Mouse (Mus musculus) limb, embryonic 11.5 days (tissue): ENCODE results near the gene Nt5c2. TPM values are rescaled to one million over a fixed set of nuclear protein-coding genes. Genes with fewer than 3 reads are reported as not detected.

Experiments
- ATAC-seq: fragments of 200-750 bp; cut with Nextera tagmentation; 2 replicates; pipeline ENCODE4 v1.8.0; 2017; ENCODE audit warnings: low read depth; ENCODE audit not compliant: insufficient number of reproducible peaks, low FRiP score, low TSS enrichment
- DNase-seq: peaks from one replicate; pipeline ENCODE4 v3.0.0-alpha.2; 2015; ENCODE audit warnings: low spot score
- H3K27ac ChIP-seq: fragments of 300-500 bp; sonication (generic); replicated peaks from 2 replicates; pipeline ENCODE4 v1.5.1; 2014; ENCODE audit warnings: low read depth, mild to moderate bottlenecking, low read length
- H3K27me3 ChIP-seq: fragments of 300-500 bp; sonication (generic); 2 replicates; pipeline ENCODE4 v1.6.1; 2014; ENCODE audit warnings: mild to moderate bottlenecking, low read length, mixed read lengths; ENCODE audit not compliant: control insufficient read depth, insufficient read depth
- H3K36me3 ChIP-seq: fragments of 300-500 bp; sonication (generic); 2 replicates; pipeline ENCODE4 v1.6.1; 2014; ENCODE audit warnings: mild to moderate bottlenecking, low read length, moderate library complexity, mixed read lengths; ENCODE audit not compliant: control insufficient read depth, insufficient read depth
- H3K4me1 ChIP-seq: fragments of 300-500 bp; sonication (generic); 2 replicates; pipeline ENCODE4 v1.6.1; 2014; ENCODE audit warnings: low read length, mixed read lengths; ENCODE audit not compliant: control insufficient read depth, insufficient read depth
- H3K4me2 ChIP-seq: fragments of 300-500 bp; sonication (generic); 2 replicates; pipeline ENCODE4 v1.6.1; 2014; ENCODE audit warnings: low read depth, mild to moderate bottlenecking, moderate library complexity; ENCODE audit not compliant: severe bottlenecking
- H3K4me3 ChIP-seq: fragments of 300-500 bp; sonication (generic); 2 replicates; pipeline ENCODE4 v1.5.1; 2014; ENCODE audit warnings: low read depth, low read length
- H3K9ac ChIP-seq: fragments of 300-500 bp; sonication (generic); 2 replicates; pipeline ENCODE4 v1.6.1; 2014; ENCODE audit warnings: mild to moderate bottlenecking, low read length
- H3K9me3 ChIP-seq: fragments of 300-500 bp; sonication (generic); 2 replicates; pipeline ENCODE4 v1.6.1; 2016; ENCODE audit warnings: low read length; ENCODE audit not compliant: control insufficient read depth
- WGBS: fragments of 180-500 bp; shearing (Covaris S2); extraction: QIAGEN DNeasy Blood & Tissue Kit; methylation state at CpG from one replicate; pipeline ENCODE4 v1.1.7; 2014; 5-methylcytosine and 5-hydroxymethylcytosine counted together
- polyA plus RNA-seq: library from polyadenylated mRNA; unstranded; fragments of >200 nt; fragmentation: Nextera tagmentation; extraction: Ambion mirVana; gene quantifications from 2 replicates; pipeline ENCODE4 v1.2.1, GENCODE M21; 2014

Nt5c2 gene
- polyA plus RNA-seq, 1 experiment from 2014 or later: 94.6 TPM

DNA sequence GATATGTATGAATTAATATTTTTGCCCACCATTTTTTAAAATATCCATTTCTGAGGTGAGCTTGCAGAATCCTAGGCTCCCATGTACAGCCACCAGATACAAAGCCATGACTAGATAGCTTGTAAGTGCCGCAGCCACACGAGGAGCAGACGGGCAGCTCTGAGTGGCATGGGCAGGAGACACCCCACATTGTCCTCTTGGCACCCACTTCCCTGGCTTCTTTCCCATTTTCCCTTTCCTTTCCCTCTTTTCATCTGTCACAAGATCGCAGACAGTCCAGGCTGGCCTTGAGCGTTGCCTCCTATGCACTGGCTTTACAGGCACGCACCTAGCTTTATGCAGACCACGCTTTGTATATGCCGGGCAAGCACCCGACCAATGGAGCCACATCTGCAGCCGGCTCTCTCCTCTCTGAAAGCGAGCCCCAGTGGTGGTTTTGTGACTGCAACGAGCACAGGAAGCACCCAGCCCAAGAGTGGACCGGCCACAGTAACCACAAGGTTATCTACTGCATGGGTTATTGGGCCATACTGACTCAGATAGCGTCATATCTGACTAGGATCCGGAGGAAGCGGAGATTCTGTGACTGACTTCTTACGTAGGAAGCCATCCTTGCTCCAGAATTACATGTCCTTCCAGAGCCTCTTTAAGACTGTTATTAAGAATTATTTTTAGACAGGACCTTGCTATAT lies 151.6 kb downstream of the Nt5c2 start:
- 86% methylated on average over 17 of the region's 17 CpGs for WGBS

DNA sequence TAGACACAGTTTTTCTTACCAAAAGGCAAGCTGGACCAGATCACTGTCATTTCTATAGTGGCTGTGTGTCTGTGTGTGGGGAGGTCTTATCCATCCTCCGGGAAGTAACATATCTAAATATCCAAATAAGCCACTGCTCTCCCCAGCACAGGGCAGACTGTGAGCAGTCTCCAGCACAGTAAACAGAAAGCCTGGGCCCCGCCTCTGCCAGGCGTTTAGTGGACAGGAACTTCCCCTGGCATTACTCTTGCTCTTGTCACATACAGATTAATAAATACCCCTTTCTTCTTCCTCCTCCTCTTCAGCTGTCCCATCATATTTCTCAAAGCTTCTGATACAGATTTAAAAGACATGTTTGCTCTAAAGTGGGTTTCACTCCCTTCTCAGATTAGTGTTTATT lies 152.4 kb downstream of the Nt5c2 start:
- no peak for DNase-seq
- no peak overlapping the region for H3K4me2 ChIP-seq
- 45% methylated on average over 3 of the region's 3 CpGs for WGBS

More for the DNA sequence above, 151.6 kb downstream of the Nt5c2 start:
- H3K4me2 ChIP-seq: no peak overlapping the region
- H3K9me3 ChIP-seq: no peaks in the 10 kb centered on the region
- DNase-seq (no peak), ATAC-seq (no peak)
- H3K4me1 ChIP-seq: no peaks in the 10 kb centered on the region
- H3K27ac ChIP-seq: no peak overlapping the region
- H3K36me3 ChIP-seq: no peaks in the 10 kb centered on the region
- no peaks in the 10 kb centered on the region for H3K27me3 ChIP-seq
- no peak overlapping the region for H3K4me3 ChIP-seq
- H3K9ac ChIP-seq: no peak overlapping the region

GRCm38 (mm10) chr19:46858200-46858599 lies 156.8 kb downstream of the Nt5c2 start:
- no peaks in the 10 kb centered on the region for H3K9me3 ChIP-seq
- no peaks in the 10 kb centered on the region for H3K4me1 ChIP-seq
- H3K27ac ChIP-seq: no peak overlapping the region
- no peak overlapping the region for H3K4me3 ChIP-seq
- WGBS: 87% methylated on average over 7 of the region's 7 CpGs
- ATAC-seq (no peak), DNase-seq (no peak)
- H3K9ac ChIP-seq: no peak overlapping the region
- H3K4me2 ChIP-seq: no peak overlapping the region
- no peaks in the 10 kb centered on the region for H3K36me3 ChIP-seq
- H3K27me3 ChIP-seq: no peaks in the 10 kb centered on the region

More for the DNA sequence above, 152.4 kb downstream of the Nt5c2 start:
- H3K27me3 ChIP-seq: no peaks in the 10 kb centered on the region
- H3K4me1 ChIP-seq: no peaks in the 10 kb centered on the region
- H3K27ac ChIP-seq: no peak overlapping the region
- no peaks in the 10 kb centered on the region for H3K9me3 ChIP-seq
- ATAC-seq: no peak
- no peaks in the 10 kb centered on the region for H3K36me3 ChIP-seq
- H3K9ac ChIP-seq: no peak overlapping the region
- no peak overlapping the region for H3K4me3 ChIP-seq

DNA sequence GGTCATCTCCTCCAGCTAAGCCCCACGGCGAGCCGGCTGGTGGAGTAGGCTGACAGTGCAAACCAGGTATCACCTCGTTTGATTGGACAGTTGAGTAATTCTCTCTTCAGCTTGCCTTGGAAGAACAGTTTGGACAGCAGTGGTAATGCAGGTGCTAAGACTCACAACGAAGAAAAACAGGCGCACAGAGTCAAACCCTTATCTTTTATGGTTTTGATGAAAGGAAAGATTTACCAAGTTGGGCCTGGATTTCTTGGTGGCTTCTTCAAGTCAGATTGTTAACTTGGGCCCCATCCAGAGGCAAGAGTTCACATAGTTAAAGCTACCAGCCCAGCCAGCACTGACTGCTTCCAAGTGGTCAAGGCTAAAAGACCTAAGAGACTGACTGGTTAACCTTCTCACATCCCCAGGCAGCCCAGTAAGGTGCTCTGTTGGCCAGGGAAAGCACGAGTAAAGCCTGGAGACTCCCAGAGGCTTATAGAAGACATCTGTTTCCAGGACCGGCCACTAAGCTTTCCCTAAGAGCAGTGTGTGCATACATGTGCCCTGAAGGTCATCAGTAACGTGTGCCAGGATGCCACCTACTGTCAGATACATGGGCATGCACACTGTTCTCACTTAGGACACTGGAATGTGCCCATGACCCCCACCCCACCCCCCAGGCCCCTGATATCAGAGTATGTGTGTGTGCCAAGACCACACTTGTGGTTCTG lies 157.5 kb downstream of the Nt5c2 start:
- no peaks in the 10 kb centered on the region for H3K27me3 ChIP-seq
- H3K27ac ChIP-seq: no peak overlapping the region
- DNase-seq: no peak
- H3K9me3 ChIP-seq: no peaks in the 10 kb centered on the region
- no peaks in the 10 kb centered on the region for H3K4me1 ChIP-seq
- no peaks in the 10 kb centered on the region for H3K36me3 ChIP-seq
- 56% methylated on average over 9 of the region's 9 CpGs for WGBS
- ATAC-seq: no peak
- no peak overlapping the region for H3K4me3 ChIP-seq
- H3K9ac ChIP-seq: no peak overlapping the region
- no peak overlapping the region for H3K4me2 ChIP-seq

- Histone ChIP-seq H3K4me2 (no peak overlapping the region), H3K27ac (no peak overlapping the region)
These were observed 158.2 kb downstream of the Nt5c2 start for GRCm38 (mm10) chr19:46856780-46857179.

DNA sequence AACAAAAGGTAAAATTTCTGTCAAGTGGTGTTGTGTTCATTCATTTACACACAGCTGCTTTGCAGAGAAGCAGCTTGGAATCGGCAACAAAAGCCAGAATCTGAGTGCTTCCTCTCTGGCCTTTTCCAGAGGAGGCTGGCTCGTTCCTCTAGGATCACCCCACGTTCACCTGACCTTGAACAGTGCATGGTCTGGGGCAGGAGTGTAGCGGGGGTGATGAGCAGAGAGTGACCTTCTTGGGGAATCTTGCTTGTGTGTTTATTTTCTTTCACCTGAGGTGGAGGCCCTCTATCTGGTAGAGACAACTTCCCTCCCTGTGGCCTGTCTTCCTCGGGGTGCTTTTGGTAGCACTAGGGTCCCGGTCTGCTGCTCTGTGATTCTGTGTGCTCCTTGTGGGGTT lies 158.7 kb downstream of the Nt5c2 start:
- H3K9ac ChIP-seq: no peak overlapping the region
- no peaks in the 10 kb centered on the region for H3K4me1 ChIP-seq
- H3K4me2 ChIP-seq: no peak overlapping the region
- H3K36me3 ChIP-seq: no peaks in the 10 kb centered on the region
- ATAC-seq (no peak), DNase-seq (no peak)
- no peaks in the 10 kb centered on the region for H3K27me3 ChIP-seq
- 70% methylated on average over 6 of the region's 6 CpGs for WGBS
- H3K4me3 ChIP-seq: no peak overlapping the region
- no peaks in the 10 kb centered on the region for H3K9me3 ChIP-seq
- no peak overlapping the region for H3K27ac ChIP-seq

More at GRCm38 (mm10) chr19:46856780-46857179, 158.2 kb downstream of the Nt5c2 start:
- Histone ChIP-seq H3K9me3 (no peaks in the 10 kb centered on the region), H3K27me3 (no peaks in the 10 kb centered on the region), H3K4me3 (no peak overlapping the region), H3K36me3 (no peaks in the 10 kb centered on the region), H3K4me1 (no peaks in the 10 kb centered on the region), H3K9ac (no peak overlapping the region)
- DNase-seq: no peak
- 47% methylated on average over 10 of the region's 10 CpGs for WGBS
- ATAC-seq: no peak

GRCm38 (mm10) chr19:46849443-46849997 lies 165.4 kb downstream of the Nt5c2 start:
- H3K36me3 ChIP-seq: no peaks in the 10 kb centered on the region
- WGBS: 72% methylated on average over 9 of the region's 9 CpGs
- DNase-seq: no peak
- no peak overlapping the region for H3K4me2 ChIP-seq
- no peaks in the 10 kb centered on the region for H3K4me1 ChIP-seq
- no peaks in the 10 kb centered on the region for H3K27me3 ChIP-seq
- H3K27ac ChIP-seq: no peak overlapping the region
- H3K4me3 ChIP-seq: no peak overlapping the region
- no peak overlapping the region for H3K9ac ChIP-seq
- H3K9me3 ChIP-seq: no peaks in the 10 kb centered on the region
- no peak for ATAC-seq

DNA sequence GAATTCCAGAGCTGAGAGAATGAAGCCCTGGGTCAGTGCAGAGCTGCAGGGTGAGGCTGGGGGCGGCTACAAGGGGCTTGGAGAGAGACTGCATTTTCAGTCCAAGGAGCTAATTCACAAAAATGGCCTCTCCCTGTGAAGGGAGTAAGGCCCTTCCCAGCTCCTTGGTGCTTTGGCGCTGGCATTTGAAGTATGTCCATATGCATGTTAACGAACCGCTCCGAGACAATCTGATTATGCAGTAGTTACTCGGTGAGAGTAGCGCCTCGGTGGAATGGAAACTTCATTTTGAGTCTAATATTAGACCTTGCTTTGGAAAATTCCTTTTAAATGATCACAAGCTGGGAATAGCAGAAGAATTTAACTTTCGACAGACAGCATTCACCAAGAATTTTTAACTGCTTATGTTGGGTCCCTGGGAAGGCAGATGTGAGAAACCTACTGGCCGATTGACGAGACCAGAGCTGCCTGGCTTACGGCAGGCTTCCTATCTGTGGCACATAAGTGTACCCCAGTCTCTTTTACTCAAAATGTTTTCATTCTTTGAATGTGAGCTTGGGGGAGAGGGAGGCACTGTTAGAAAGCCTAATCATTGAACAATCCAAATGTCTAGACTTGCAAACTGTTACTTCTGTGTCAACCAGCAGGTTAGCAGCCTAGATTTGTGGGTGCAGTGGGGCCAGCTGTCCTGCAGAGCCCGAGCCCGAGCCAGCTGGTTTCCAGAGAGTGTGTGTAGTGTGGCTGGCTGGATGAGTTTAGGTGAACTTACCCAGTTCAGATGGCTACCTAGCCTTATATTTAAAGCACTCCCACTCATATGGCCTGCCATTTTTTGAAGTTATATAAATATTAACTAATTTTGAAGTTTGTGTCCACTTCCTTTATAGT lies 166.3 kb downstream of the Nt5c2 start:
- H3K4me3 ChIP-seq: no peak overlapping the region

More for the DNA sequence above, 166.3 kb downstream of the Nt5c2 start:
- Histone ChIP-seq H3K4me2 (no peak overlapping the region), H3K4me1 (no peaks in the 10 kb centered on the region), H3K27ac (no peak overlapping the region), H3K27me3 (no peaks in the 10 kb centered on the region), H3K36me3 (no peaks in the 10 kb centered on the region), H3K9ac (no peak overlapping the region), H3K9me3 (no peaks in the 10 kb centered on the region)
- DNase-seq (no peak), ATAC-seq (no peak)
- WGBS: 80% methylated on average over 14 of the region's 14 CpGs
